Mouse (Mus musculus) kidney, adult 2 months (tissue): ENCODE measurements around the gene Wdr82.

ENCODE experiments used
- CTCF ChIP-seq: fragments of 200-500 bp; conservative IDR thresholded peaks from 2 replicates; pipeline ENCODE4 v1.5.1; 2011; ENCODE audit warnings: low read depth, mild to moderate bottlenecking, control low read depth, low read length, moderate library complexity, mixed read lengths; ENCODE audit not compliant: insufficient read depth, insufficient read length
- POLR2A ChIP-seq: fragments of 200-500 bp; IDR thresholded peaks from one replicate; pipeline ENCODE4 v1.6.1; 2011; ENCODE audit warnings: low read depth, low read length, control low read depth

GRCm38 (mm10) chr9:106197732-106198131 is 27.0 kb downstream of the Wdr82 start:
- TF ChIP-seq CTCF (no peak), POLR2A (no peak)
